Mouse (Mus musculus): ENCODE results near the gene Slc41a2. TPM values are rescaled to one million over a fixed set of nuclear protein-coding genes. Genes with fewer than 3 reads are reported as not detected.

The Slc41a2 gene
- polyA plus RNA-seq, 1 experiment = not detected

DNA sequence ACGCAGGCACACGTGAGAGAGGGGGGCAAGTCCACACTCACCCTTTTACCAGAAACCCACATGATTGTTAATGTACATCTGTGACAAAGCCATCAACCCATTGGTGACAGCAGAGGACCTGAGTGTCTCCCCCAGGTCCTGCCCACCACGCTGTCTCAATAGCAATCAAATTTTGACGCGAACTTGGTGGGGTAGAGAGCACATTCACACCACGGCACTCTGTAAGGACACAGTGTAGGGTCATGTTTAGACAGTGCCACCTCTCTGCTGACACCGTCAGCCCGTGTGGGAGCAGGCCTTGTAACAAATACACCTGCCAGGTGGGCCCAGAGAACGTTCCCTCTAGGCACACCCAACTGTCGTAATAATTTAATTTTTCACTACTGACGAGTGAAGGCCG is 128.3 kb downstream of the Slc41a2 start:
- Histone ChIP-seq H3K4me3 (ENCODE audit: low read depth, low read length) (no peak overlapping the region), H3K36me3 (ENCODE audit: control insufficient read depth, insufficient read depth, low read length, poor library complexity, severe bottlenecking) (no peaks in the 10 kb centered on the region), H3K9me3 (replicated peaks; ENCODE audit: control insufficient read depth, insufficient read depth, low read length, poor library complexity, severe bottlenecking) (no peaks in the 10 kb centered on the region), H3K4me1 (ENCODE audit: control insufficient read depth, insufficient read depth, low read length) (no peaks in the 10 kb centered on the region), H3K27ac (ENCODE audit: insufficient read depth, low read length) (no peak overlapping the region), H3K9ac (ENCODE audit: low read depth, poor library complexity, severe bottlenecking) (no peak overlapping the region), H3K27me3 (ENCODE audit: control insufficient read depth, insufficient read depth, low read length, poor library complexity, severe bottlenecking) (no peaks in the 10 kb centered on the region)
- TF ChIP-seq CTCF (IDR thresholded peaks at IDR 0.05; ENCODE audit: low read depth, low read length) (no peak), POLR2A (IDR thresholded peaks at IDR 0.05; ENCODE audit: insufficient read depth, low read length) (no peak), EP300 (IDR thresholded peaks at IDR 0.05; ENCODE audit: insufficient read depth, low read depth, low read length) (no peak)

DNA sequence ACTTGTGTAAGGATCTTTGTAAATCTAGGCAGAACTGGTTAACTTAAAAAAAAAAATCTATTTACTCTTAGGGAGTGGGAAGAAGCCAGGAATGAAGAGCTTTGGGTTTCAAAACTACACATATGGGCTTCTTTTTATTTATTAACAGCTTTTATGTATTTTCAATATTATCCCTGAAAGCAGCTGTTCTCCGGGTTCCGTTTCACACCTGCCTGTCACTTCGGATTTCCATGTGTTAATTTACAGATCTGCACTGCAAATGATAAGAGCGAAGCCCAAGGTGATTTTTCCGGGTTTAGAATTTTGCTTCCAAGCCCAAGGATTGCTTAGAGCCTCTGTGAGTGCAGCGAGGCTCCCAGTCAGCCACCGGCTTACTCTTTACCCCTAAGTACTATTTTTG is 129.2 kb downstream of the Slc41a2 start:
- no peak overlapping the region for H3K9ac ChIP-seq (ENCODE audit: low read depth, poor library complexity, severe bottlenecking)
- H3K4me1 ChIP-seq (ENCODE audit: control insufficient read depth, insufficient read depth, low read length) = no peaks in the 10 kb centered on the region
- no peak overlapping the region for H3K27ac ChIP-seq (ENCODE audit: insufficient read depth, low read length)
- no peak overlapping the region for H3K4me3 ChIP-seq (ENCODE audit: low read depth, low read length)
- no peak for TF ChIP-seq CTCF (IDR thresholded peaks at IDR 0.05; ENCODE audit: low read depth, low read length)
- no peak for TF ChIP-seq POLR2A (IDR thresholded peaks at IDR 0.05; ENCODE audit: insufficient read depth, low read length)
- TF ChIP-seq EP300 (IDR thresholded peaks at IDR 0.05; ENCODE audit: insufficient read depth, low read depth, low read length) = no peak
- H3K27me3 ChIP-seq (ENCODE audit: control insufficient read depth, insufficient read depth, low read length, poor library complexity, severe bottlenecking) = no peaks in the 10 kb centered on the region
- H3K9me3 ChIP-seq (replicated peaks; ENCODE audit: control insufficient read depth, insufficient read depth, low read length, poor library complexity, severe bottlenecking) = no peaks in the 10 kb centered on the region
- no peaks in the 10 kb centered on the region for H3K36me3 ChIP-seq (ENCODE audit: control insufficient read depth, insufficient read depth, low read length, poor library complexity, severe bottlenecking)

DNA sequence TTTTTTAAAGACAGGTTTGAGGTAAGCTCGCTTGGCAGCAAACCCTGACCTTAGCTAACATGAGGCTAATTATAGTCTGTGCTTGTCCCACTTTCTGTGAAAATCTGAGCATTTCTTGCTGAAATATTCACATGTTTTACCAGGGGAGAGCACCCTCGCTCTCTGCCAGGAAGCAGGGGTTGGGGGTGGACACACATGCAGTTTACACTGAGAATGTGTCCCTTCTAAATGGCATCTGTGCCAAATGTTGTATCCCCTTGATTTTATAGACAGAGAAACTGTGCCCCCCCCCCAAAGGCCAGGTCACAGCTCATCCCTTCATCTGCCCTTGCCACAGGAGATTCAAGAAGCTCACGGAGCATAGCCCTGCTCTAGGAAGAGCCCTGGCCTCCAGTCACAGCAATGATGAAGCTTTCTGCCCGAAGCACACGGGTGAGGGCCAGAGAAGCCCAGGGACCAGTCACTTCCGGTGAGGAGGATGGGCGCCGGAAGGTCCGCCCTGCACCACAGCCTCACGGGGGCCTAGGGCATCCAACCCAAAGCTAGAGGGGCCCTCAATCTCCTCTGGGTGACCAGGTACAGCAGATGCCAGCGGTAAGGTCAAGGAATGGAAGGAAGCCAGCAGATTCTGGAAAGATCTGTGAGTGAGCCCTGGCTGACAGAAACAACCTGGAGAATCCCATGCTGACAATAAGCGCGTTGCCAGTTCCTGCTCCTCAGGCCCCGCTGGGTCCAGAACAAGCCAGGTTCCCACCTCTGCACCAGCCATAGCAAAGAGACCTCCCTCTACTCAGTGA is 134.6 kb downstream of the Slc41a2 start:
- Histone ChIP-seq H3K27me3 (ENCODE audit: control insufficient read depth, insufficient read depth, low read length, poor library complexity, severe bottlenecking) (no peaks in the 10 kb centered on the region), H3K9ac (ENCODE audit: low read depth, poor library complexity, severe bottlenecking) (no peak overlapping the region), H3K27ac (ENCODE audit: insufficient read depth, low read length) (no peak overlapping the region), H3K9me3 (replicated peaks; ENCODE audit: control insufficient read depth, insufficient read depth, low read length, poor library complexity, severe bottlenecking) (no peaks in the 10 kb centered on the region), H3K4me1 (ENCODE audit: control insufficient read depth, insufficient read depth, low read length) (no peaks in the 10 kb centered on the region), H3K4me3 (ENCODE audit: low read depth, low read length) (no peak overlapping the region), H3K36me3 (ENCODE audit: control insufficient read depth, insufficient read depth, low read length, poor library complexity, severe bottlenecking) (no peaks in the 10 kb centered on the region)
- TF ChIP-seq POLR2A (IDR thresholded peaks at IDR 0.05; ENCODE audit: insufficient read depth, low read length) (no peak), CTCF (IDR thresholded peaks at IDR 0.05; ENCODE audit: low read depth, low read length) (no peak)

DNA sequence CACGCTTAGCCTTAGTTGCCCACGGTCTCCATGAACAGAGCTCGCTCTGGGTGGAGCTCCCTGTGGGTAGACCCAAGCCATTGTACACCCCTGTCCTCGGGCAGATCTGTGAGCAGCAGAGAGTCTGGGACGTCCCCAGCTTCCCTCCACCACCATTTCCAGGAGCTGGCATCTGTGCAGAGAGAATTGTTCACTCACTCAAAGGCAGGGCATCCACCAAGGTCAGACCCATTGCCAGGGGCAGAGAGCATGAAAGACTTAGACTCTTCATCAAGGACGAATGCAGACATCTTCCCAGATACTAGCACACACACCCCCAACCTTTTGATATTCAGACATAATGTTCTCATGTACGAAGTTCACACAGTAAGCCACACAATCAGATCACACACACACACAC is 136.2 kb downstream of the Slc41a2 start:
- no peaks in the 10 kb centered on the region for H3K27me3 ChIP-seq (ENCODE audit: control insufficient read depth, insufficient read depth, low read length, poor library complexity, severe bottlenecking)
- H3K4me1 ChIP-seq (ENCODE audit: control insufficient read depth, insufficient read depth, low read length) = no peaks in the 10 kb centered on the region
- H3K4me3 ChIP-seq (ENCODE audit: low read depth, low read length) = no peak overlapping the region
- TF ChIP-seq POLR2A (IDR thresholded peaks at IDR 0.05; ENCODE audit: insufficient read depth, low read length) (no peak), CTCF (IDR thresholded peaks at IDR 0.05; ENCODE audit: low read depth, low read length) (no peak), EP300 (IDR thresholded peaks at IDR 0.05; ENCODE audit: insufficient read depth, low read depth, low read length) (no peak)
- H3K27ac ChIP-seq (ENCODE audit: insufficient read depth, low read length) = no peak overlapping the region
- H3K9ac ChIP-seq (ENCODE audit: low read depth, poor library complexity, severe bottlenecking) = no peak overlapping the region
- no peaks in the 10 kb centered on the region for H3K9me3 ChIP-seq (replicated peaks; ENCODE audit: control insufficient read depth, insufficient read depth, low read length, poor library complexity, severe bottlenecking)
- H3K36me3 ChIP-seq (ENCODE audit: control insufficient read depth, insufficient read depth, low read length, poor library complexity, severe bottlenecking) = no peaks in the 10 kb centered on the region

DNA sequence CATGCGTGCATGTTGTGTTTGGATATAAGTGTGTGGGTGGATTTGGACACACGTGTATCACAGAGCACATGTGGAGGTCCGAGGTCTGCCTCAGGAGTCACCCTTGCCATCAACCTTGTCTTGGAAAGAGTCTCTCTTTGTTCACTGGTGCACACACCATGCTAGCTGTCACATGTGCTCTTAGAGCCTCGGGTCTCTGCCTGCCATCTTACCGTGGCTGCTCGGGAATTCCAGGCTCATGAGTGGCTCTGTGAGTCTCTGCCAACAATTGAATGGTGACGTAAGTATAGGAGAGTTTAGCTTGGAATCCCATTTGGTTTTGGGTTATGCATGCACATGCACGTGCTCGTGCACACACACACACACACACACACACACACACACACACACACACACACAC is 138.4 kb downstream of the Slc41a2 start:
- no peak overlapping the region for H3K4me3 ChIP-seq (ENCODE audit: low read depth, low read length)
- H3K36me3 ChIP-seq (ENCODE audit: control insufficient read depth, insufficient read depth, low read length, poor library complexity, severe bottlenecking) = no peaks in the 10 kb centered on the region
- H3K9ac ChIP-seq (ENCODE audit: low read depth, poor library complexity, severe bottlenecking) = no peak overlapping the region
- H3K4me1 ChIP-seq (ENCODE audit: control insufficient read depth, insufficient read depth, low read length) = no peaks in the 10 kb centered on the region
- no peaks in the 10 kb centered on the region for H3K27me3 ChIP-seq (ENCODE audit: control insufficient read depth, insufficient read depth, low read length, poor library complexity, severe bottlenecking)
- no peak for TF ChIP-seq POLR2A (IDR thresholded peaks at IDR 0.05; ENCODE audit: insufficient read depth, low read length)
- TF ChIP-seq EP300 (IDR thresholded peaks at IDR 0.05; ENCODE audit: insufficient read depth, low read depth, low read length) = no peak
- TF ChIP-seq CTCF (IDR thresholded peaks at IDR 0.05; ENCODE audit: low read depth, low read length) = no peak
- no peaks in the 10 kb centered on the region for H3K9me3 ChIP-seq (replicated peaks; ENCODE audit: control insufficient read depth, insufficient read depth, low read length, poor library complexity, severe bottlenecking)
- H3K27ac ChIP-seq (ENCODE audit: insufficient read depth, low read length) = no peak overlapping the region

DNA sequence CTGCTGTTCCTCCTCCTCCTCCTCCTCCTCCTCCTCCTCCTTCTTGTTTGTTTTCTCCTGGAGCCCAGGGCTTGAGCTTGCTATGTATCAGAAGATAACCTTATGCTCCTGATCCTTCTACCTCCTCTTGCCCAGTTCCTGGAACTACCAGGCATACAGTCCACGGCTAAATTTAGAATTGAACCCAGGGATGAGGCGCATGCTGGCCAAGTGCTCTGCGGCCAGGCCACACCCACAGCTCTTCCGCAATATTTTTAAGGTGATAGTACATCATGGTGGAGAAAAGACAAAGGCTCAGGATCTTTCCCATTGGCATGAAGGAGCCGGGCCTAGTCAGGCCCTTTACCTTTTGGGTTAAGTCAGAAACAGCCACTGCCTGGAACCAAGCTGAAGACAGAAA is 139.0 kb downstream of the Slc41a2 start:
- no peaks in the 10 kb centered on the region for H3K9me3 ChIP-seq (replicated peaks; ENCODE audit: control insufficient read depth, insufficient read depth, low read length, poor library complexity, severe bottlenecking)
- H3K36me3 ChIP-seq (ENCODE audit: control insufficient read depth, insufficient read depth, low read length, poor library complexity, severe bottlenecking) = no peaks in the 10 kb centered on the region
- TF ChIP-seq EP300 (IDR thresholded peaks at IDR 0.05; ENCODE audit: insufficient read depth, low read depth, low read length) (no peak), POLR2A (IDR thresholded peaks at IDR 0.05; ENCODE audit: insufficient read depth, low read length) (no peak), CTCF (IDR thresholded peaks at IDR 0.05; ENCODE audit: low read depth, low read length) (no peak)
- no peaks in the 10 kb centered on the region for H3K27me3 ChIP-seq (ENCODE audit: control insufficient read depth, insufficient read depth, low read length, poor library complexity, severe bottlenecking)
- H3K9ac ChIP-seq (ENCODE audit: low read depth, poor library complexity, severe bottlenecking) = no peak overlapping the region
- H3K4me3 ChIP-seq (ENCODE audit: low read depth, low read length) = no peak overlapping the region
- H3K4me1 ChIP-seq (ENCODE audit: control insufficient read depth, insufficient read depth, low read length) = no peaks in the 10 kb centered on the region
- H3K27ac ChIP-seq (ENCODE audit: insufficient read depth, low read length) = no peak overlapping the region

Data from ES-Bruce4 (cell line).